Mouse (Mus musculus) cerebral cortex, adult 2 months (tissue): ENCODE data around the gene Gm14325.

Experiments
- WGBS: fragments of 180-500 bp; shearing (Covaris S2); methylation state at CpG from one replicate; pipeline ENCODE4 v1.1.7; 2018; 5-methylcytosine and 5-hydroxymethylcytosine counted together

Gene Gm14325

DNA sequence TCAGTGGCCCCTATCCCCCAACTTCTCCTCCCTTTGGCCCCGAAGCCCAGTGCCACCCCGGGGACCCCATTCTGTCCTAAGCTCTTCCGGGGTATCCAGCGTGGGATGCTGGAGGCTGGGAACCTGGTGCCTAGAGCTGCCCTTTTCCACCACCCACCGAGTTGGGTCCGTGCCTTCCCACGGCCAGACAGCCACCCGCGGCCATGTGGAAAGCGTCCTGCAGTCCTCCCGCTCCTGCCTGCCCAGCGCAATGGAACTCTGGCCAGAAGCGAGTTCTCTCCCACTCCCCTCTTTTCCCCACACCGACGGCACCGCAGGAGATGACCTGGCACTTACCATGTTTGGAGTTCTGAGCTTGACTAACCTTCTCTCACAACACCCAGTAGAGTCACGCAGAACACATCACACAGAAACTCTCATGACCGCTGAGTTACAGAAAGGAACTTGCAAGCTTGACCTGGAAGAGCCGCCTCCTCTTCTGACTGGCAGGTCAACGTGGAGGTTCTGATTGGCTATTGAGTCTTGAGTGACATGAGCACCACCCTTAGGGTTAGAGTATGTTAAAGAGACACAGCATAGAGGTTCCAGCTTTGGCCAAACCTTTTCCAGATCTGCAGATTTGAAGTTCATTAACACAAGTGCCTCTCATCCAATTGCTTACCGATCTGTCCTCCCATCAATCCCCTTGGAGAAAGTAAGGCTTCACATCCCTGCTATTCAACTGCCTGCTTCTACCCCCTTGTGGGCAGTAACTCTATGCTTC lies at the start of gene Gm14325:
TSS of gene Gm14325 (minus strand) at position 436 of the 763 bp plus-strand sequence.
- WGBS: 2% methylated on average over 18 of the region's 21 CpGs

DNA sequence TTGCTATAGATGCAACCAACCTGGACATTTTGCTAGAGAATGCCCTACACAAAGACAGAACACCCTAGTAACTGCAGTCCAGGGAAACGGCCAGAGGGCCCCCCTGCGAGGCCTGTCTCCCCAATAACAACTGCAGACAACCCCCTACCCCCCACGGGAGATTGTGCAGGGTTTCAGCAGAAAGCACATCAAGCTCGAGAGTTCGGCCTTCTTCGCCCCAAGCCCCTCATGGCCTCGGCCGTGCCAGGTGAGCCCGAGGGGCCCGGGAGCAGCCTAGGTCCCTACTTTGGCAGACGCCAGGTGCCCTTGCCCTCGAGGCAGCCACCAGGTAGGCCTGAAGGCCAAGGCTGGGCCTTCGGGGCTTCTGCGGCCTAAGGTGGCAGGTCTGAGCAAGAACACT lies 47.6 kb upstream of the Gm14325 start:
- 95% methylated on average over 14 of the region's 14 CpGs for WGBS

DNA sequence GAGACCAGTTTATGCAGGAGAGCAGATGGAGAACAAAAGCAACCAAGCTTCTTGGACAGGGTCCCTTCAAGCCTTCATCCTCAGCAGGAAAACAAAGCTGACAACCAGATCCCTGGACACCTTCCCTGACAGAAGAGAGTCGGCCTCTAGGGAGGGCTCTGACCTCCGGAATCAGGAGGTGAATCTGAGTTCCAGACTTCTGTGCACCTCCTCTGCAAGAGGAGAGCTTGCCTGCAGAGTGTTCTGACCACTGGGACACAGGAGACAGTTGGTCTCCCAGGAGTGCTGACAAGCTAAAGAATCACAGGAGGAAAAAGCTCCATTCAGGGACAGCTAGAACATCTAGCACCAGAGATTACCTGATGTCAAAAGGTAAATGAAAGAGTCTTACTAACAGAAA lies 22.1 kb upstream of the Gm14325 start:
- 87% methylated on average over 2 of the region's 2 CpGs for WGBS

DNA sequence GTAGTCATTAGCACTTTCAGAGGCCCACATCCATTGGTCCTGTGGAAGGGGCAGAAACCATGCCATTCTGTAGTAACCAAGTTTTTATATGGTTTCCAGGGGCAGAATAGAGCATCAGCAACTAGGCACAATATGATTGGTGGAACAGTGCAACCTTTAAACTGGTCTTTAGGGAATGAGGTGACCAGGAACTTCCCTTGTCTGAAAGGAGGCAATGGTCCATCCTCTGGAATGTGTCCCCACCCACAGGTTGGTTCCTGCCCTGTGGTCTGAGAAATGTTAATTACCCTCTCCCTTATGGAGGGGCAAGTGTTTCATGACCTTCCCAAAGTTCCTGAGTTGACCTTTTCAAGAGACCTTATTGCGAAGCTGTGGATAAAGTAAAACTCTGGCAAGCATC lies 3.5 kb upstream of the Gm14325 start:
- WGBS: 87% methylated on average over 1 of the region's 1 CpGs

DNA sequence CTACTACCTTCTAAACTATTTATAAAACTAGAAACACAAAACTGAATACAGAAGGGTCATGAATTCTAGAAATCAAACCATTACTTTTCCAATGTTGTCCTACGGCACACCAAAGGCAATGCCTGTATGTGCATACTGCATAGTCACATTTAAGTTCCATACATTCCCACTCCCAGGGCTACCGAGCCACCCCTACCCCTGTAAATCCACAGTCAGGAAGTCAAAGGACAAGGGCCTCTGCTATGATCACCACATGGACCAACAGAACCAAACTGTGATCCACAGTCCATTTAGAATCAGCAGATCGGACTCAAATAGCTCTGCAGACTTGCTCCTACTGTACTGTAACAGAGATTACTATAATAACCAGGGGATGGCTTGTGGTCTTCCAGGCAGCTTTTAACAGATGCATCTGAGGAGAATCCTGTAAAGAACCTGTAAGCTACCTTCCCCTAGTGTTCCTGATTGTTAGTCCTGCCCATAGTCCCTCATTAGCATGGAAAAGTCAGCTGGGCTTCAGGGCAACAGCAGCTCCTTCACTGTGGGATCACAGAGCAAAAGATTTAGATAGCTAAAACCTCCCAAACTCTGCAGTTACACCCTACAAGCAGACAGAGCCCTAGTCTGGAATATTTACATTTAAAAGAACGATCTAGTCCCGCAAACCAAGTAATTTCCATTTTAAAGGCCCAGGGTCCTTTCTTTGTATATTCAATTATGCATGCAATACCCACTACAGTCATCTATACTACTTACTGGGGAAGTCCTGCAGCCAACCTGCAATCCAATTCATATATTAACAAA lies 4.2 kb downstream of the Gm14325 start:
- 81% methylated on average over 5 of the region's 5 CpGs for WGBS

DNA sequence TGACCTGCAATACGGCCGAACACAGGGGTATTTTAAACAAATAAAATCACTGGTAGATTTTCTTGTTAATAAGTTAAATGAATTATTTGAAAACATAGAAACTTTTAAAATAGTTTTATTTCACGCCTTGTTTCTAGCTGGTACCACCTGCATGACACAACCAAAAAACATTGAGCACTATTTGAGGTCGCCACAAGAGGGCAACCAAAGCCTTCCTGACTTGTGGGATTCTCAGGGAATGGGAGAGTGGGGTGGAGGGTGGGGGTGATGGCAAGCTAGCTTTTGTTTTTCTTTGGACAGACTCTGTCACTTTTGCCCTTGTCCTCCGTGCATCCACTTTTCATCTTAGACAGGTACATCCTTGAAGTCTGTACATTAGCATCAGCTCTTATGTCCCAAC lies 18.2 kb downstream of the Gm14325 start:
- 67% methylated on average over 2 of the region's 5 CpGs for WGBS

DNA sequence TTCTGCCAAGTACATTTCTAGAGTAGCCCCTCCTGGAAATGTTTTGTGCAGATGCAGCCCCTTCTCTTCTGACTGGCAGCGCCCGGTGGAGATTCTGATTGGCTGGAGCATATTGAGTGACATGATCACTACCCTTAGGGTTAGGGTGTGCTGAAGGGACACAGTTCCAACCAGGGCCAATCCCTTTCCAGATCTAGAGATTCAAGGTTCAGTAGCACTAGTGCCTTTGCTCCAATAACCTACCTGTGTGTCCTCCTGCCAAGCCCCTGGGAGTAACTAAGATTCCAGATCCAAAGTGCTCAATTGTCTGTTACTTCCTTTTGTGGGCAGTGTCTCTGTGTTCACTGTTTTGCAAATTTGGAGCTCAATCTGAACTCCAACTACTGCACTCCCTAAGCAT lies 34.0 kb downstream of the Gm14325 start:
- no CpG with 5 or more reads among the region's 2 CpGs for WGBS

DNA sequence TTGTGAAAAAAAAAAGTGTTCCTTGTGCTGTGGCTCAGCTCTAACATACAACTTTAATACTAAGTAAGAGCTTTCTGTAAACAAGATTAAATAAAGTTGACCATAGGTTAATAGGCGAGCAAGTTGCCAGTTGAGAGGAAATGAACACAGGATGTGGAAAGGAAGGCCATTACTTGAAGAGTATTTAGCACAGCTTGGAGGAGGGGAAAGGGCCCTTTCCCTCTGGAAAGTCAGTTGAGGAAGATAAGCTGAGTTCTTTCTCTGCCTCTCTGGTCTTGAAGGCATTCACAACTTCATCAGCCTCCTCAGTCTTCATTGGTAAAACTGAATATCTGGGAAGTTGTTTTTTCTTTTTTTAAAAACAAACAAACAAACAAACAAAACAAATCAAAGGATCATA lies 52.8 kb downstream of the Gm14325 start:
- WGBS: 71% methylated on average over 1 of the region's 1 CpGs
